Mouse (Mus musculus) bone marrow, adult 2 months (tissue): ENCODE measurements around the gene 2310022B05Rik. TPM values are rescaled to one million over a fixed set of nuclear protein-coding genes. Genes with fewer than 3 reads are reported as not detected.

Experiments used
- H3K27ac ChIP-seq: fragments of 200-500 bp; 2 replicates; pipeline ENCODE4 v1.5.1; 2012; ENCODE audit warnings: low read depth, mild to moderate bottlenecking, control low read depth, inconsistent platforms, low read length; ENCODE audit not compliant: control insufficient read depth, poor library complexity, insufficient read depth
- H3K4me1 ChIP-seq: fragments of 200-500 bp; 2 replicates; pipeline ENCODE4 v1.6.1; 2011; ENCODE audit warnings: low read length; ENCODE audit not compliant: control insufficient read depth, insufficient read depth
- H3K4me3 ChIP-seq: fragments of 200-500 bp; replicated peaks from 2 replicates; pipeline ENCODE3; 2011; ENCODE audit warnings: mild to moderate bottlenecking, low read depth, low read length, control low read depth; ENCODE audit not compliant: control insufficient read depth
- CTCF ChIP-seq: fragments of 200-500 bp; IDR thresholded peaks from 2 replicates; pipeline ENCODE4 v1.5.1; 2011; ENCODE audit warnings: low read length, control low read depth; ENCODE audit not compliant: control insufficient read depth, insufficient read depth
- POLR2A ChIP-seq: fragments of 200-500 bp; IDR thresholded peaks from 2 replicates; pipeline ENCODE4 v1.6.1; 2011; ENCODE audit warnings: low read depth, mild to moderate bottlenecking, control low read depth, low read length, borderline replicate concordance; ENCODE audit not compliant: control insufficient read depth
- WGBS: fragments of 180-500 bp; shearing (Covaris S2); methylation state at CpG from one replicate; pipeline ENCODE4 v1.1.7; 2018; 5-methylcytosine and 5-hydroxymethylcytosine counted together
- polyA plus RNA-seq: library from polyadenylated mRNA; stranded (reverse); fragments of >200 nt; gene quantifications from 2 replicates; pipeline ENCODE4 v1.2.4, GENCODE M21; 2011; ENCODE audit warnings: low replicate concordance; ENCODE audit not compliant: missing spikeins, insufficient read depth, insufficient read length

The 2310022B05Rik gene
- polyA plus RNA-seq, 1 experiment = 11.0 TPM

DNA sequence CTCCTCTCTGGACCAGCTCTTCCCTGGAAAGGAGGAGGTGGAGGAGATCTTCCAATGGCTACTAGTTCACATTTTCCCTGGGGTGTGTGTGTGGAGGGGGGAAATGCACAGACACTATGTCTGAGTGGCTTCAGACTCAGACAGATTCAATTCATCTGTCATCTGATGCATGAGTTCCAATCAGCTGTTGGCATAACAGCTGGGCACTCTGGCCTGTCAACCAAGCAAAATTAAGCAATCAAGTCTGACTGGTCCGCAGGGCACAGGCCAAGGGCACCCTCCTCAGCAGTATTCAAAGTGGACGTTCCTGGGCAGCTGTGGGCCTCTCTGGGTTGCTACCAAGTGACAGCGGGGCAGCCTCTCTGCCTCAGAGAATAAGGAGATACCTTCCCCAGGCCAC is 5.6 kb upstream of the 2310022B05Rik start:
- no peak for TF ChIP-seq POLR2A
- no peak for TF ChIP-seq CTCF
- WGBS = 84% methylated on average over 3 of the region's 3 CpGs
- no peak overlapping the region for H3K27ac ChIP-seq
- no peak overlapping the region for H3K4me3 ChIP-seq
- H3K4me1 ChIP-seq = no peaks in the 10 kb centered on the region

DNA sequence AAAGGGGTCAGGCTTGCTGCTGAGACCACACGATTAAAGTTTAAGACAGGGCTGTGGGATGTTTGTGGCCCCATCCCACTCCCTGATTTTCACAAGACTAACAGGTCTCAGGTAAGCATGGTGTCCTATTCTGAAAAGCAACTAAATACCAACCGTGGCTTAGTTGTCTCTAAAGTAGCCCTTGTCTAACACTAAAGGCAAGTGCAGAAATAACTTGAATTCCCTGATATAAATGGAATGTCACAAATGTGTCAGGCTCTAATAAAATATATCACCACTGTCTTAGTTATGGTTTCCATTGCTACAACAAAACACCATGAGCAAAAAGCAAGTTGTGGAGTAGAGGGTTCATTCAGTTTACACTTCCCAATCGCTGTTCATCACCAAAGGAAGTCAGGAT is 1.2 kb upstream of the 2310022B05Rik start:
- TF ChIP-seq POLR2A = no peak
- 84% methylated on average over 3 of the region's 3 CpGs for WGBS
- Histone ChIP-seq H3K27ac (no peak overlapping the region), H3K4me1 (no peaks in the 10 kb centered on the region), H3K4me3 (no peak overlapping the region)

DNA sequence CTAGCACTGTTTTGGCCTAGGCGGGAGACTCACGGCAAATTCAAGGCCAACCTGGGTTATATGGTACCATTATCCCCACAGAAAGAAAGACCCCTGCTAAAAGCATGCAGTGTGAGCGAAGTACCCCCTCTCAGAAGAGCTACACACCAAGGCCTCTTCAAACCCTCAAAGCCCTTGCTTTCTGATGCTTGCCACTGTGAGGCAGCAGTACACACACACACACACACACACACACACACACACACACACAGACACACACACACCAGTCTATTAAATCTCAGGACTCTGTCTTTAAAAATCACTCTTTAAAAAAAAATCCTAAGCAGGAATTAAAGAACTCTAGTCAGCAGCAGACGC is 683 bp upstream of the 2310022B05Rik start:
- WGBS = 66% methylated on average over 4 of the region's 4 CpGs
- no peak for TF ChIP-seq POLR2A
- TF ChIP-seq CTCF = no peak
- Histone ChIP-seq H3K4me3 (no peak overlapping the region), H3K4me1 (no peaks in the 10 kb centered on the region), H3K27ac (no peak overlapping the region)

DNA sequence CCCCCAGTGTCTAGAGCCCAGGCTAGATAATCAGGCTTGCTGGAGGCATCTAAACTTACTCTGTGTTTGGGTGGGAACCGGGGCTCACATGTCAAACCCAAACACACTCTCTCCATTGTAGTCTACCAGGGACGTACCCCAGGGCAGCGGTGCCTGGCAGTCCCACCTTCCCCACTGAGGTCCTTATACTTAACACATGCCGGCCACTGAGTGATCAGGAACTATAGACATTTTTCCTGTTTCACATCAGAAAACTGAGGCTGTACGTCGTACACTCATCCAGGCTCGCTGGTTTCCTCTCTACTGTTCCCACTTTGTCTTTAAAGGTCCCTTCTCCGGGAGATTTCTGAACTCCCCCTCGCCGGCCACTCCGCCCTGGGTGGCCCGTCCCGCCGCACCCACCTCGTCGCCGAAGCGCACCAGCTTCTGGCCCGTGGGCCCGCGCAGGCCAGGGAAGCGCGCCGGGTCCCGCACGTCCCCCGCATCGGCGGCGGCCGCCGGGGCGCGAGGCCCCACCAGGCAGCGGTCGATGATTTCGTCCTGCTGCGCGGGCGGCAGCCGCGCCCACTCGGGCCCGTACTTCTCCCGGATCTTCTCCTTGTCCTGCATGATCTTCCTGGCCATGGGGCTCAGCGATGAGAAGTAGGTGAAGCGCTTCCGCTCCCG is 590 bp downstream of the 2310022B05Rik start:
- TF ChIP-seq POLR2A (no peak), CTCF (no peak)
- no peaks in the 10 kb centered on the region for H3K4me1 ChIP-seq
- under 1% methylated on average over 49 of the region's 49 CpGs for WGBS
- H3K4me3 ChIP-seq = peak overlapping the region; percentile 73
- peak overlapping the region; percentile 13 for H3K27ac ChIP-seq

DNA sequence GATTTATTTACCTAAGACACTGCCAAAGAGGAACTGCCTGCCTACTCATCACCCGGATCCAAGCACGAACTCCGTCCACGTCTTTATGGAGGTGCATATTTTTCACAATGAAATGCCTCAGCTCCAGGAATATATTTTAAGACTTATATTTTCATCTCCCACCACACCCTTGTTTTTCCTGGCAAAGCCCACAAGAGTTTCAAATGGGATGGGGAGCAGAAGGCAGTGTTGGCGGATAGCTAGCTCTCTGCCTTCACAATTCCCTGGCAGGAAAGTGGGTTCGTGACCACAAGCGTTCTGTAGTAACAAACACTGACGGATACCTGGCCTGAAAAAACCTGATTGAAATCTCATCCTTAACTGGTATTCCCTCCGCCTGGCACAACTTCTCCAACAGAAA is 1.4 kb downstream of the 2310022B05Rik start:
- peaks cover 2% of the 10 kb centered on the region; the same call in 1 of the 2 replicates for H3K4me1 ChIP-seq
- H3K27ac ChIP-seq = no peak overlapping the region
- 57% methylated on average over 9 of the region's 9 CpGs for WGBS
- H3K4me3 ChIP-seq = peak overlapping the region; percentile 73
- no peak for TF ChIP-seq CTCF

DNA sequence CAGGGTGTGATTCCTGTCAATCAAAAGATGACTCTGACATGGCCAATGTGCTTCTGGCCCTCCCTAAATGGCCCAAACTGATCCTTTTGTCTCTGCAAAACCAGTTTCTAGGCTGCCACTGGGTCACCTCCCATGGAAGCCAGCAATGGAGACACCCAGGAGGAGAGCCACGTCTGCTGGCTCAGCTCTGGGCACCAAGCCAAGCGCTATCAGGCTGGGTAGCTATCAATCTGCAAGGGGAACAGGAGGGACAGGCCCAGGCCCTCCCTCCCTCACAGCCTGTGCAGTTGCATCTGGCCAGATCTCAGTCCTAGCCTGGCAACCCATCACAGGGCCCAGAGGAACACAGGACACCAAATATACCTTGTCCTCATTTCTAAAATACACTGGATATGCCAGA is 4.8 kb downstream of the 2310022B05Rik start:
- Histone ChIP-seq H3K4me1 (peaks cover 2% of the 10 kb centered on the region; the same call in 1 of the 2 replicates), H3K27ac (peak overlapping the region; percentile 73), H3K4me3 (no peak overlapping the region)
- WGBS = 29% methylated on average over 2 of the region's 2 CpGs
- TF ChIP-seq CTCF (no peak), POLR2A (no peak)

DNA sequence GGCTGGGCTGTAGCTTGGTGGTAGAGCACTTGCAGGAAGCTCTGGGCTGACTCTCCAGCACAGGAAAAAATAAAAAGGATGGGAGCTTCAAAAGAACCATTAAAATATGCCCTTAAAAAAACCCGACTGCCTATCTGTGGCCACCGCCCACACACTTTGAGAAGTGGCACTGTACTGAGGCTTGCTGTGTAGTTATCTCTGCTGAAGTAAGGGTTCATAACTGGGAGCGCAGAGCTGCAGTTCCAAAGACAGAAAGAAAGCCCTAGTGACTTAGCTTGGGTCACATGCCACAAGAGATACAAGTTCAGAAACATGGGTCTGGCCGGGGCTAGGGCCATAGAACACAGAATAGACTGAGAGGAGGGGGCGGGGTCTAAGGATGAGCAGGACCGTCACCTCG is 5.2 kb downstream of the 2310022B05Rik start:
- whole genome bisulfite sequencing = 67% methylated on average over 7 of the region's 7 CpGs
- H3K27ac ChIP-seq = peak overlapping the region; percentile 82
- TF ChIP-seq POLR2A = no peak
- TF ChIP-seq CTCF = no peak
- H3K4me1 ChIP-seq = peaks cover 2% of the 10 kb centered on the region; the same call in 1 of the 2 replicates
- H3K4me3 ChIP-seq = no peak overlapping the region

DNA sequence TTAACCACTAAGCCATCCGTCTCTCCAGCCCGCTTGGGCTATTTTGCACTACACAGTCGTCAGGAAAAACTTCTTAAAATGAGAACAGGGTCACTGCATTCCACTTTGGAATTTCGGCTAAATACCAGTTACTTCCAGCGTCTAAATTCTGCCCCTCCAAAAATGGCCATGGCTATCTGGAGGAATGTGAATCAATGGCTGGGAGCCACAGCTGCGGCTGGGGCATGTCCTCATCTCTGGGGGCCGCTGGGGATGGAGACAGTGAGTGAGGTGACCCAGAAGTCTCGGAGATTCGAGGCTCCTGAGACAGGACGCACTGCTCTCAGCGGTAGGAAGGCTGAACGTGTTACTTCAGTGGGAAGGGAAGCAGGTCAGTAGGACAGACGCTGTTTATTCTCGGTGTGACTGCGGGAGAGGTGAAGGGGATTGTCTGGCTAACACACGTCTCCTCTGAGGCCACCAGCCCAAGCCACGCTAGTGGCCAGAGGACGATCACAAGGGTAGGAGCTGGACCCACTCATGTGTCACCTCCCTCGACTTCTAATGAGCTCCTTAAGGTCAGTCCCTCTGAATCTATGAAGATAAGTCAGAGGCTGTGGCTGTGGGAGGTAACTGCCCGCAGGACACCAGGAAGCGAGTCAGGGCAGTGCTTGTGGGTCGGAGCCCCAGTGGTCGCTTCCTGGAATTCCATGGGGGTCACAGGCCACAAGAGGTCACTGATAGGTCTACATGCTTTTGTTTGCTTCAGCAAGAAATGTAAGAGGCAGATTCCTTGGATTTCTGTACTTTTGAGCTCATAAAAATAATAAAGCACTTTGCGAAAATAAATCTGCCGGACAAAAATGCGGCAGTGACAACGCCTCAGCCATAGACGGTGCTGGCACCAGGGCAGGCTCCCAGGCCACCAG is 9.3 kb downstream of the 2310022B05Rik start:
- TF ChIP-seq POLR2A (no peak), CTCF (no peak)
- Histone ChIP-seq H3K4me3 (no peak overlapping the region), H3K27ac (no peak overlapping the region), H3K4me1 (peaks cover 2% of the 10 kb centered on the region; the same call in 1 of the 2 replicates)
- WGBS = 90% methylated on average over 28 of the region's 28 CpGs
